Mouse (Mus musculus) forebrain, embryonic 14.5 days (tissue): ENCODE results near the gene Tekt3. TPM values are rescaled to one million over a fixed set of nuclear protein-coding genes. Genes with fewer than 3 reads are reported as not detected.
A peak's percentile ranks its signal among the peaks of the same experiment; 100 is the strongest.

Source experiments
- ATAC-seq: fragments of 200-750 bp; cut with Nextera tagmentation; 2 replicates; pipeline ENCODE4 v1.8.0; 2017; ENCODE audit warnings: mild to moderate bottlenecking, moderate library complexity
- DNase-seq: peaks from one replicate; pipeline ENCODE4 v3.0.0-alpha.2; 2015; ENCODE audit warnings: low spot score
- H3K27ac ChIP-seq: fragments of 300-500 bp; sonication (generic); 2 replicates; pipeline ENCODE4 v1.5.1; 2014; ENCODE audit warnings: low read depth, mild to moderate bottlenecking, control low read depth, low read length, moderate library complexity
- H3K27me3 ChIP-seq: fragments of 300-500 bp; sonication (generic); replicated peaks from 2 replicates; pipeline ENCODE4 v1.6.1; 2014; ENCODE audit warnings: low read length, control low read depth, mixed read lengths; ENCODE audit not compliant: control insufficient read depth, insufficient read depth
- H3K36me3 ChIP-seq: fragments of 300-500 bp; sonication (generic); 2 replicates; pipeline ENCODE4 v1.6.1; 2014; ENCODE audit warnings: low read length, control low read depth; ENCODE audit not compliant: control insufficient read depth, insufficient read depth
- H3K4me1 ChIP-seq: fragments of 300-500 bp; sonication (generic); 2 replicates; pipeline ENCODE4 v1.6.1; 2014; ENCODE audit warnings: antibody characterized with exemption, low read length, control low read depth; ENCODE audit not compliant: control insufficient read depth, insufficient read depth
- H3K4me2 ChIP-seq: fragments of 300-500 bp; sonication (generic); 2 replicates; pipeline ENCODE4 v1.6.1; 2014; ENCODE audit warnings: mild to moderate bottlenecking, control low read depth, low read length
- H3K4me3 ChIP-seq: fragments of 300-500 bp; sonication (generic); 2 replicates; pipeline ENCODE4 v1.5.1; 2014; ENCODE audit warnings: low read depth, low read length, control low read depth
- H3K9ac ChIP-seq: fragments of 300-500 bp; sonication (generic); 2 replicates; pipeline ENCODE4 v1.6.1; 2014; ENCODE audit warnings: mild to moderate bottlenecking, low read length, control low read depth, moderate library complexity
- H3K9me3 ChIP-seq: fragments of 300-500 bp; sonication (generic); replicated peaks from 2 replicates; pipeline ENCODE4 v1.6.1; 2016; ENCODE audit warnings: low read length, control low read depth, mixed read lengths; ENCODE audit not compliant: control insufficient read depth
- WGBS: fragments of 180-500 bp; shearing (Covaris S2); extraction: QIAGEN DNeasy Blood & Tissue Kit; methylation state at CpG from one replicate; pipeline ENCODE4 v1.1.7; 2014; 5-methylcytosine and 5-hydroxymethylcytosine counted together
- polyA plus RNA-seq: library from polyadenylated mRNA; unstranded; fragments of >200 nt; fragmentation: Nextera tagmentation; extraction: Ambion mirVana; gene quantifications from 2 replicates; pipeline ENCODE4 v1.2.1, GENCODE M21; 2014

Gene Tekt3
- polyA plus RNA-seq, 1 experiment from 2014 or later, result not detected

DNA sequence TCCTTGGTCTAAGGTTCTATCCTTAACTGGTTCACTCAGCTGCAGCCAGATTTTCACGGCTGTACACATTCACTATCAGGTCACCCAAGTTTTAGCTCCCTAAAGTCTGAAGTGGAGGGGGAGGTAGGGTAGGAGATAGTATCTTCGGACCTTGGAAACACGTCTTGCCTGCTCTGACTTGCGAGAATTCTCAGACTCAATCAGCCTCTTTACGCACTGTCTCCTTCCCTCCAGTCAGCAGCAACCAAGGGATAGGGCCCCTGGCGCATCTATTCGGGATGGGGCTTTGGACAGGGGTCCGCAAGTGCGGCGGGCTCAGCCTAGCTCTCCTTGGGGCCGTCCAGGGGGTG is 70.7 kb downstream of the Tekt3 start:
- peaks cover 40% of the 10 kb centered on the region for H3K27me3 ChIP-seq
- no peak overlapping the region for H3K27ac ChIP-seq
- ATAC-seq (no peak), DNase-seq (no peak)
- H3K4me3 ChIP-seq, result peak overlapping the region; percentile 52
- peaks cover 15% of the 10 kb centered on the region for H3K4me1 ChIP-seq
- WGBS, result 2% methylated on average over 11 of the region's 11 CpGs
- no peaks in the 10 kb centered on the region for H3K9me3 ChIP-seq
- H3K36me3 ChIP-seq, result no peaks in the 10 kb centered on the region
- H3K4me2 ChIP-seq, result peak overlapping the region; percentile 98
- peak overlapping the region; percentile 63 for H3K9ac ChIP-seq

DNA sequence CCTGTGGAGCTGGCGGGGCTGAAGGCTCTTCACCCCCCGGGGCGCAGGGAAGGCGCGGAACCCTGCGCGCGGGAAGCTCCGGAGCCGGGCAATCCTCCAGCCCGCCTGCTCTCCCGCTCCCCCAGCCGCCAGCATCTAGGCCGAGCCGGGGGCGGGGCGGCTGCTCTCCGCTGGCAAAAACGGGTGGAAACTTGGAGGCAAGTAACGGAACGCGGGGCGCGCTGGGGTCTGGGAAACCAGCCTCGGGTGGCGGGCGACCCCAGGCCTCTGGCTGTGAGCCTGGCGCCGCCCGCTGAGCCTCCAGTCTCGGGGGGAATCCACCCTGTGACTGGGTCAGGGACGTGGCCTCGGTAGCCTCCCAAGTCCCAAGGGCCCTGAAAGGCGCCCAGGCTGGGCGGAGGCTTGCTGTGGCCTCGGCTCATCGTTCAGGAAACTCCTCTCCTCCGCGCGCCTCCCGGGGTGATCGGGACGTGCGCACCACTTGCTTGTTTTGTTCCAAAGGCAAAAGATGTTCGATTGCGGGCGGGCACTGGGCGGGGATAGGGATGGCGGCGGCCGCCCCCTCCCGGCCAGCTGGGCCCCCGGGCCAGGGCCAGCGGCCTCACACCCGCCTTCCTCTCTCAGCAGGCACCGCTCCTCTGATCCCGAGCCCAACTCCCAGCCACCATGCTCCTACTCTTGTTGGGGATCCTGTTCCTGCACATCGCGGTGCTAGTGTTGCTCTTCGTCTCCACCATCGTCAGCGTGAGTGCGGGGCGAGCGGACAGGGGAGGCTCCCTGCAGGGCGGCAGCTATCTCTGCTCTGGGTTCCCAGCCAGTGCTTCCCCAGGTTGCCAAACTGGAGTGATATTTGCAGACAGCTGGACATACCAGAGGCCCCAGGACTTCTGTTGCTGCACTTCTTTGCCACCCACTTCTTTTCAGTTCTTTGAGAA is 71.3 kb downstream of the Tekt3 start:
- Histone ChIP-seq H3K27ac (no peak overlapping the region; the same call in 1 of the 2 replicates), H3K36me3 (no peaks in the 10 kb centered on the region), H3K9ac (peak overlapping the region; percentile 63), H3K4me2 (peak overlapping the region; percentile 98), H3K9me3 (no peaks in the 10 kb centered on the region), H3K4me3 (peak overlapping the region; percentile 52), H3K4me1 (peaks cover 15% of the 10 kb centered on the region), H3K27me3 (peaks cover 40% of the 10 kb centered on the region)
- WGBS, result under 1% methylated on average over 61 of the region's 66 CpGs
- DNase-seq (peak; percentile 68), ATAC-seq (peak; percentile 47)

DNA sequence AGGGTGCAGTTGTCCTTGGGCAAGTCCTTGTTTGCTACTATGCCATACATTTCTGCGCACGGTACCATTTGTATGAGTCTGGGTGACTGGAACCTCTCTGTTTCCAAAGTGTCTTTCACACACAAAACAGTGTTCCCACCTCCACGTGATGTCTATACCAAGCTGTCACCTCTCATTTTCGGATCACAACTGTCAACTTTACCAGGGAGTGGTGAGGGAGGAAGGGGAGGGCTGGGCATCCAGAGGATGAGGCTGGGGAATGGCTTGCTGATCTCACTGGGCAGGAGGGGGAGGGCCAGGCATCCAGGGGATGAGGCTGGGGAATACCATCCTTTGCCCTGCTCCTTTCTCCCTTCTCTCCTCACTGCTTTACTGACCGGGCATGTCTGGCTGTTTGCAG is 72.6 kb downstream of the Tekt3 start:
- Histone ChIP-seq H3K4me1 (peaks cover 15% of the 10 kb centered on the region), H3K27ac (no peak overlapping the region), H3K9ac (no peak overlapping the region), H3K36me3 (no peaks in the 10 kb centered on the region), H3K4me2 (no peak overlapping the region), H3K27me3 (peaks cover 40% of the 10 kb centered on the region), H3K9me3 (no peaks in the 10 kb centered on the region), H3K4me3 (no peak overlapping the region)
- 85% methylated on average over 5 of the region's 5 CpGs for WGBS
- no peak for DNase-seq
- ATAC-seq, result no peak

DNA sequence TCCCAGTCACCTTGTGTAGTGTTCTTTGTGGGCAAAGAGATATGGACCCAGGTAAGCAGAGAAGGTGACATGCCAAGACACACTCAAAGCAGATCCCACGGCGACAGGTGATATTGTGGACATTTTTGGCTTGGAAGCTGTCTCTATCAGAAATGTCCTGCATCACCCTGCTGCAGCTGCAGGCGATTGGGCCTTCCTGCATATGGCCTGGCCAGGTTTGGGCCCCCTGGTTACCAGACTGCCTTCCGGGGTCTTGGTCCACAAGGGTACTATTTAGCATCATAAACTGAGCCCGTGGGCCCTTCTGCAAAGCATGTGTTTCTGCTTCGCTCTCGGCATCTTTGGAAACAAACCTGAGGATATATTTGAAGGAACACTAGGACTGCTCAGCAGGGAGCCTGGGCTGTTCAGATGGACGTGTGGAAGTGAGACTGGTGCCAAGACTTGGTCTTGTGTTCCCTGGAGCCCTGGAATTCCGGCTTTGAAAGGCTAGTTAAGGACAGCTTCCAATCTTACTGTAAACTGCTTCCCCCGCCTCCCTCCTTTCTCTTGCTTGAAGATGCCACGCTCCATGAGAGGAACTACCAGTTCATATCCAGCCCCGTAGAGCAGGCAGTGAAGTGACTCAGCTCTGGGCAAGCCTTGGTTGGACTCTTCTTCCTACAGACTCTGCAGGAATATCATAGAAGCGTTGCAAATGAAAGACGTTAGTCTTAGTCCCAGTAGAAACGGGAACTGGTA is 73.5 kb downstream of the Tekt3 start:
- DNase-seq (no peak), ATAC-seq (no peak)
- H3K9ac ChIP-seq, result no peak overlapping the region
- 73% methylated on average over 15 of the region's 15 CpGs for WGBS
- H3K27ac ChIP-seq, result no peak overlapping the region
- no peak overlapping the region for H3K4me3 ChIP-seq
- no peak overlapping the region for H3K4me2 ChIP-seq
- peaks cover 37% of the 10 kb centered on the region for H3K27me3 ChIP-seq
- peaks cover 15% of the 10 kb centered on the region for H3K4me1 ChIP-seq
- no peaks in the 10 kb centered on the region for H3K9me3 ChIP-seq
- no peaks in the 10 kb centered on the region for H3K36me3 ChIP-seq

DNA sequence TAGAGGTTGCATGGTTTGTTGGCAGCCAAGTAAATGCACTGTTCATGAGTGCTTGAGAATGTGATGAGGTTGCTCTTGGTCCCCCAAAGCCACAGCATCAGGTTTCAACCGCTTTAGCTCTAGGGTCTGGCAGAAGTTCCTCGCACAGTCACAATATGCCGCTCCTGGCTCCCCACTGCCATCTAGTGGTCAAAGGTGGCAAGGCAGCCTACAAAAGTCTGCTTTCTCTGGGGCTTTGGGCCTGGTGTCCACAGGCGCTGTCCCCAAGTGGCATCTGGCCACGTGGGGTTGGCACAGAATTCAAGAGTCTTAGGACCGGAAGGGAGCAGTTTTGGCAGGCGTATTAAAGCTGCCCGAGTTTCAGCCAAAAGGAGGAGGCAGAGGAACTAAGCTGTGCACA is 74.2 kb downstream of the Tekt3 start:
- H3K27me3 ChIP-seq, result peaks cover 32% of the 10 kb centered on the region
- H3K4me2 ChIP-seq, result no peak overlapping the region
- no peak overlapping the region for H3K9ac ChIP-seq
- no peaks in the 10 kb centered on the region for H3K36me3 ChIP-seq
- H3K4me1 ChIP-seq, result peaks cover 15% of the 10 kb centered on the region
- DNase-seq (peak; percentile 89), ATAC-seq (peak; percentile 78)
- no peak overlapping the region for H3K27ac ChIP-seq
- H3K4me3 ChIP-seq, result no peak overlapping the region
- no peaks in the 10 kb centered on the region for H3K9me3 ChIP-seq
- 3% methylated on average over 8 of the region's 8 CpGs for WGBS

DNA sequence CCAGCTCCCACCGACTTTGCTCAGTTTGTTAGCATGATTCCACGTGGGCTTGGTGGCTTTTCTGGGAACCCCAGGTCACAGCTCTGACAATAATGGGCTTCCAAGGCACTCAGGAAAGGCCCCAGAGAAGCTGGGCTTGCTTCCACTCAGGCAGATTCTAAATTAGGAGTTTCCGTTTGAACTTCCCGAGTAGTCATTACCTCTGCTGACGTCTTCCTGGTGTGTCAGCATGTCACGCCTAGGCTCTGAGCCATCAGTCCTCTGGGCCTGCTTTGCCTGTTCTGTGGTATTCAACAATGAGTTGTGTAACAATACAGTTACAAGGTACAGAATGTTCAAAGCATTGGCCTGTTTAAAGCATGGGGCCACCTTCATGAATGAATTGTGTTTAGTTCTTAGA is 74.8 kb downstream of the Tekt3 start:
- 76% methylated on average over 6 of the region's 6 CpGs for WGBS
- no peaks in the 10 kb centered on the region for H3K9me3 ChIP-seq
- H3K27ac ChIP-seq, result no peak overlapping the region
- peaks cover 26% of the 10 kb centered on the region for H3K27me3 ChIP-seq
- no peak overlapping the region for H3K4me2 ChIP-seq
- peaks cover 12% of the 10 kb centered on the region for H3K4me1 ChIP-seq
- no peak overlapping the region for H3K9ac ChIP-seq
- DNase-seq, result no peak
- no peaks in the 10 kb centered on the region for H3K36me3 ChIP-seq
- ATAC-seq, result no peak
- no peak overlapping the region for H3K4me3 ChIP-seq

DNA sequence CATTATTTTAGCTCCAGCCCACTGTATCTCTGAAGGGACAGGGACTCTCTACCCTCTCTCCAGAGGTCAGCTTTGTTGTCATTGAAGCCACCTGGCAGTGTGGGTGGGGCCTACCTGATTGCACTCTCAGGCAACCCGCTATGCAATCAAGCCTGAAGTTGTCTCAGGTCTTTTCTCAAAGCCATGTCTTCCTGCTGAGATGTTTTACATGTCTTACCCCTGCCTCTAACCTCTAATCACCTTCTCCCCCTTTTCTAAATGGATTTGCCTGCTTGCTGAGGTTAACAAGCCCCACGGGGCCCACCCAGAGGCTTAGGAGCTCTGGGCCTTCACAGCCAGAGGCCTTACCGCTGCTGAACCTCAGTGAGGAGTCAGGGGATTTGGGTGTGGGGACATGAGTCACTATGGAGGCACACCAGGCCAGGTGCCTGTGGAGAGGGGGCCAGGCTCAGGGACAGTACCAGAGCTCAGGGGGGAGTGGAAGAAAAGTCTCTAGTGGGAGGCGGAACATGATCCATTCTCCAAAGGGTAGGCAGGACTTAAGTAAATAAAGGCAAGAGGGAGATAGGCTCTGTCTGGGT is 75.5 kb downstream of the Tekt3 start:
- H3K27me3 ChIP-seq, result peaks cover 19% of the 10 kb centered on the region
- ATAC-seq (no peak), DNase-seq (no peak)
- peaks cover 11% of the 10 kb centered on the region for H3K4me1 ChIP-seq
- H3K4me3 ChIP-seq, result no peak overlapping the region
- H3K9me3 ChIP-seq, result no peaks in the 10 kb centered on the region
- no peak overlapping the region for H3K27ac ChIP-seq
- H3K36me3 ChIP-seq, result no peaks in the 10 kb centered on the region
- H3K9ac ChIP-seq, result no peak overlapping the region
- 58% methylated on average over 4 of the region's 4 CpGs for WGBS
- no peak overlapping the region for H3K4me2 ChIP-seq

DNA sequence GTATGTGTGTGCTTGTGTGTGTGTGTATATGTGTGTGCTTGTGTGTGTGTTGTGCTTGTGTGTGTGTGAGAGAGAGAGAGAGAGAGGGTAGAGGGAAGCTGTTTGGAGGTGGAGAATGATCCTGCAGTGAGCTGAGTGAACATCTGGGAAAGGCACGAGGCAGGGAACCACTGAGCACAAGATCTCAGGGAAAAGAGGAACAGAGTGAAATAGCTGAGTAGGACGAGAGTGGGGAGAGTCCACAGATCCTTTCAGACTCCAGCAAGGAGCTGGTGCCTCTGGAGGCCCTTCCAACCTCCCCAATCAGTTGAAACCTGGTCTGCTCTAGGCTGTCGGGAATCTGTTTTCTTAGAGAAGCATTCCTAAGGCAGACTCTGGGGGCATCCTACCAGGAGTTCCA is 77.3 kb downstream of the Tekt3 start:
- DNase-seq (no peak), ATAC-seq (no peak)
- no peak overlapping the region for H3K4me3 ChIP-seq
- WGBS, result 58% methylated on average over 3 of the region's 3 CpGs
- H3K27ac ChIP-seq, result no peak overlapping the region
- H3K27me3 ChIP-seq, result peaks cover 2% of the 10 kb centered on the region; the same call in 1 of the 2 replicates
- H3K4me1 ChIP-seq, result 0 out of 2 replicates have a peak, but pooled peaks cover 2% of the 10 kb centered on the region
- H3K4me2 ChIP-seq, result no peak overlapping the region
- no peaks in the 10 kb centered on the region for H3K9me3 ChIP-seq
- no peak overlapping the region for H3K9ac ChIP-seq
- H3K36me3 ChIP-seq, result no peaks in the 10 kb centered on the region
